Mouse (Mus musculus): ENCODE measurements around the gene Ascc3.
A peak's percentile ranks its signal among the peaks of the same experiment; 100 is the strongest.

Ascc3 gene

DNA sequence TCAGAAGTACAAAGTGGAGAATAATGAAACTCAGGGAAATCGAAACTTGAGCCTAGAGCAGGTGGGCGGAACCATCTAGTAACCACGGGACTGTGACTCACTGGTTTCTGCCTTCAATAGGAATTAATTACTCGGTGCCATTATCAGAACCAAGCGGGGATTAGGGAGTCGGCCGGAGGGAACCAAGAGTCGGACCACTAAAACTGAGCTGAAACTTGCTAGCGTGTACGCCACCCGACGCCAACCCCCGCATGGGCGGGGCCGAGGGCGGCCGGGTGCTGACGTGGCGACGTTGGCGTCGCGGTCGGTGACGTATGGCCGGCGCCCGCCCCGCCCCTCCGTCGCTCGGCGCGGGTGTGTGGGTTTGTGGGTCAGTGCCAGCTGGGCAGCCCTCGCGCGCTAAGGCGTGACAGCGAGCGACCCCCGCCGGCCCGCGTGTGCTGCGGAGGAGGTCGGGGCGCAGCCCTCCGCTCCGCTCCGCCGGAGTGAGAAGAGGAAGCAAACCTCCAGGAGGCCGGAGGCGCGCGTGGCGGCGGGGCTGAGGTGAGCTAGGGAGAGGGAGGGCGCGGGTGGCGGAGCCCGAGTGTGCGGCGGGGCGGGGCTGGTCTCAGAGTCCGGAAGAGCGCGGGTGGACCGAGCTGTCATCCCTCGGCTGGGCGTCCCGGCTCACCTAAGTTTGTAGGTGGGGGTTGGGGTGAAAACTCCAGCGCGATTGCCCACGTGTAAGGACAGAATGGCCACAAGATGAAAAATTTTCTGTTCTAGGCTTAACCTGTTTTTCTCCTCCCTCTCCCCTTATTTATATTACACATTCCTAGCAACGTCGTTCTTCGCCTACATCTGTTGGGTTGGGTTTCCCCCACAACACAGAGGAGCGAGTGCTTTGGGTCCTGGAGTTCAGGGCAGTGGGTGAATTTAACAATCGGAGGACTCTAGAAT, at the start of gene Ascc3:
Gene Ascc3 (plus strand): TSS at position 315 of the 939 bp plus-strand sequence.
- peak; percentile 89 for DNase-seq

DNA sequence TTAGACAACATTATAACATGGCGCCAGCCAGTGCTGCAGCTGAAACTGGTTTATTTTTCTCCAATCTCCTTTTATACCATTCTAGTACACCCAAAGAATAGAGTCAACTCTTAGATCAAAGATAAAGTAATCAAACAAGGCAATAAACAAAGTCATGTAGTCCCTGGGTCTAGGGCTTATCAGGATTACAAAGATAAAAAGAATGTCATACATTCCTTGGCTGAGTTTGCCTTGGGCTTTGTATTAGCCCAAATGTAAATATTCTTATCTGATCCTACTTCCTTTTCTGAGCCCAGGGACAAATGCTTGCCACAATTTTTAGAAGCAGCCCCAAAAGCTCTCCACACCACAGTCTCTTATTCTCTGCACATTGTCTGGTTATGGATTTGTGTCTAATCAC, 7.7 kb upstream of the Ascc3 start:
- DNase-seq, result no peak

DNA sequence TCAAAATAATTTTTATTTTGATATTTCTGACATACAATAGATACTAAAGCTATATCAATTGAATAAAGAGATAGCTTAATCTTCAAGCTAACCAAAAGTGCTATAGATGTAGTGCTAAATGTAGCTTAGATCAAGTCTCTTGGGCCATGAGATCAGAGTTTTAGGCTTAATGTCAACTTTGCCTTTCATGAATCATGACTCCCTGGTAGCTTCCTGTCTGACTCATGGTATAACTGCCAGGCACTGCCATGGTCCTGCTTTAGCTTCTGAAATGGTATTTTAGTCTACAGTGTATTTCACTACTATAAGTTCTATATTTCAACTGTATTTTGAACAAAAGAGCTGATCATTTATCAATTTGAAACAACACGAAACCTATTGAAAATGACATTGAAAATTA, 5.9 kb upstream of the Ascc3 start:
- DNase-seq, result no peak

DNA sequence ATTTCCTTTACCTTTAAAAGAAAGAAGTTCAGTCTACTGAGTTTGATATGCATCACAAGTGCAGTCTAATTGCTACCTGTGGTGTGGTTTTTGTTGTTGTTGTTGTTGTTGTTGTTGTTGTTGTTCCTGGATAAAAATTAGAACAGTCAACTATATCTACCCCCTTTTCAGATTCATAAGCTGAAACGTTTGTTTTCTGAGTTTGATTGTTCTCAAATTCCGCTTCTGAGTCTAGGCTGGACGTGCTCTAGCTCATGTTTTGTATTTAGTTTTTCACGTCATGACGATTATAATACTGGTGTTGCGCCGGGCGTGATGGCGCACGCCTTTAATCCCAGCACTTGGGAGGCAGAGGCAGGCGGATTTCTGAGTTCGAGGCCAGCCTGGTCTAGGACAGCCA, 902 bp downstream of the Ascc3 start:
- DNase-seq, result peak; percentile 12

DNA sequence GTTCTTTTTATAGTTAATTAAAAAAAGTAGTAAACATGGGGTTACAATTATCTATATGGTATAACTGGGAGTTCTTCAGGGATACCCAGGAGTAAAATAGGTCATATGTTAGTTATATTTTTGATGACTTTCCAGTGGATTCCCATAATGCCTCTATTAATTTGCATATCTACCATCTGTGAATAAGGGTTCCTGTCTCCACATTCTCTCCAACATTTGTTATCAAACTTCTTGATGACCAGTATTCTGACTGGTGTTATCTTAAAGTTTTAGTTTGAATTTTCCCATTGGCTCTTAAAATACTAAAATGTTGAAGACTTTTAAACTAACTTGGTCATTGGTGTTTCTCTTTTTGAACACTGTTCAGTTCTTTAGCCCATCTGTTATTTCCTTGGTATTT, 2.9 kb downstream of the Ascc3 start:
- DNase-seq, result no peak

DNA sequence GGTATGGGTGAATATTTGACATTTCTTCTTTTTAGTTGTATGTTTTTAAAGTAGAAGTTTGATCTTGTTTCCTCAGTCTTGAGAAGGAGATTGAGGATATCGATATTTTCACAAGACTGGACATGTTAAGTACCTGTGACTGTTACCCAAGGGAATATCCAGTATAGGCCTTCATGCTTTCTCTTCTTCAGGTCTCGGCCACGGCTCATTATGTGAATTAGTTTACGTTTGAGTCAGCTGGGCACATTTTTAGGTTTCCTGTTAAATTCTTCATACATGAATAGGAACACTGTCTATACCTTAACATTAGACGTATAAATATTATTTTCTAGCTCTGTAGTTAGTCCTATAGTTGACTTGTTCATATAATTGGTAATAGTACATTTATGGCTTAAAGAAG, 12.4 kb downstream of the Ascc3 start:
- DNase-seq, result no peak

DNA sequence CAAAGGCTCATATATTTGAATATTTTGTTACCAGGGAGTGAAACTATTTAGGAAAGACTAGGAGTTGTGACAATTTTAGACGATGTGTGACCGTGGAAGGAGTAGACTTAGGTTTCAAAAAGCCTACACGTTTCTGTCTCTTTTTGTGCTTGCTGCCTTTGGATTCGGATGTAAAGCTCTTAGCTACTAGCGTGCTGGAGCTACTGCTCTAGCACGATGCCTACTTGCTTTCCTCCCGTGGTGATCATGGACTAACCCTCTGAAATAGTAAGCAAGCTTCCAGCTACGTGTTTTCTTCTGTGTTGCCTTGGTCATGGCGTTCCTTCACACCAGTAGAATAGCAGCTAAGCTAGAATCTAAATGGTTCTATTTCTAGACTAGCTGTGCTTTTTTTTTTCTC, 21.4 kb downstream of the Ascc3 start:
- DNase-seq, result no peak

DNA sequence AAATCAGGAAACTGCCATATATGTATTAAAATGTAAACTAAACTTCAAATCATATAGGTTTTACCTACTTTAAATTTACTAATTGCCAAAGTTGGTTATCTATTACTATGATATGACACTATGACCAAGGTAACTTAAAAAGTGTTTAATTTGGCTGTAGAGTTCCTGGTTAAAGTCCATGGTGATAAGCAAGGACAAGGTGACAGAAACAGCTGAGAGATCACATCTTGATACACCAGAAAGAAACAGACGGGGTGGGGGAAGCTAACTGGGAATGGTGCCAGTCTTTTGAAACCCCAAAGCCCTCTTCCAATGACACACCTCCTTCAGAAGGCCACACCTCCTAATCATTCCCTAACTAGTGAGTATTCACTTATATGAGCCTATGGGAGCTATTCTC, 33.4 kb downstream of the Ascc3 start:
- no peak for DNase-seq

DNA sequence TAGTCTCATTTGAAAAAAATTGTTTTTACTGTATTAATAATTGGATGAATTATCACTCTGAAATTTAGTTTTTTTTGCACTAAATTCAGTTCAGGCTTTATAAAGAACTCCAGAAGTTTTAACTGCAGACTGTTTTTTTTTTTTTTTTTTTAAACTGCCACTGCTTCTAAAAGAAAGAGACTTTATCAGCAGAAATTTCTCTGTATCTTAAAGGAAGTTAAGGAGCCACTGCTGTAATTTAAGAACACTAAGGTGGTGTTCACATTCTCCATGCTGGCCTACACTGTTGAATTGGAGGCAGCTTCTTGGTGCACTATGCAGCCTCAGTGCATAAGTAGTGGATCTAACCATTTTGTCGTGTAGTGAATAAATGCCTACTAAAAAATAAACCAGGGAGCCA, 47.1 kb downstream of the Ascc3 start:
- no peak for DNase-seq

DNA sequence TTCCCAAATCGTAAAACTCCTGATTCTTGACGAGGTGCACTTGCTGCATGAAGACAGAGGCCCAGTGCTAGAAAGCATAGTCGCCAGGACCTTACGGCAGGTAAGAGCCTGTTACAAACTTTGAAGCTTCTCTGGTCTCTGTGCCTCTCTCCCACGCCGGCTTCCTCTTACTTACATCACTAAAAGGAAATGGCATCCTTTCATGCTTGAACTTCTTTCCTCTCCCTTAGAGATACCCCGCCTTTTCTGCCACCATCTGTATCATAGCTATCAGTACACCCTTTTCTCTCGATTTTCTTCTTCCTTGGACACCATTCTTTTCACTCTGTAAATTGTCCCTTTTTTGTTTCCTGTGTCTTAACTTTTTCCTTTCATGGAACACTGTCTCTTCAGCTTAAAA, 58.1 kb downstream of the Ascc3 start:
- no peak for DNase-seq

DNA sequence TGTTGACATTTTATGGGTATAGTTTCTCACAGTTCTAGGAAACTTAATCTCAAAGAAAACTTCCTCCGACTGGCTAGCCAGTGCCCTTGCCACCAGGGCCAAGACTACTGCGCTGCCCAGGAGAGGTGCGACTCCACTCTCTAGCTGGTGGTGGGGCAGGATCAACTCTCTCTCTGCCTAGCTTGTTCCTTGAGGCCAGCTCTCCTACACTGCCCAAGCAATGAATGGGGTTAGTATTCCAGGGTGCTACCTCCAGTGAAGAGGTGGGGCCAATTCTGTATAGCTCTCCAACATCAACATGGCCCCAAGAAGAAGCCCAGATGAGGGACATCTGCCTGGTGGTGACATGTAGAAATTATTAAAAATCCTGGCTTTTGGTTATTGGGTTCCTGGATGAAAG, 61.1 kb downstream of the Ascc3 start:
- no peak for DNase-seq

DNA sequence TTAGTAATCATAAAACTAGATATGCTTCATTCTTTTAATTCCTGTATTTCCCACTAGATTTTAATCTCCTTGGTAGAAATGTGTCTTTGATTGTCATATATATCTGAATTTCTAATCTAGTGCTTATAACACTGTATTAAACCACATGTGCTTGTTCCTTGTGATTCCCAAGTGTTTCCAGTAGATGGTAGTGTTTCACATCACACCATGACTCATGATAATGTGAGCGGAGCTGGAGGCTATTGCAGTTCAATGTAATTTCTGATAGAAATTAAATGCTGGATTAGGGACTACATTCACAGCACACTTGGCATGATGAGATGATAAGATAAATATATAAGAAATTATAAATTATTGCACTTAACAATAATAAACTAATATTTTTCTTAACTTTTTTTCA, 64.9 kb downstream of the Ascc3 start:
- no peak for DNase-seq

DNA sequence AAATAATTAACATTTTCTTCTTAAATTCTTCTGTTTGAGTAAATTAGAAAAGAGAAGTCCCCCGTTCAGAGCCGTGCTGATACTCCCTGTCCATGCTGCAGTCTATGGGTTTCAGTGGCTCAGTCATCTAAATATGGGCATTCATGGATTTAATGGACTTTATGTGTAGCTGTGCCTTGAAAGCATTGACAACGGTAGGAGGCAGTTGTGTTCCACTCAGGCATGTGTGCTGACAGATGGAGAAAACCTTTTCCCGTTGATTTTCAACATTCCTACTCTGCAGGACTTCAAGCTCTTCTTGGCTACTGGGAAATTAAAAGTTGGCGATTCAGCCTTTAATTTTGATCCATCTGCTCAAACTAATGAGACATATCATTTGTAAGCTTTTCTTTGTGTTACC, 79.0 kb downstream of the Ascc3 start:
- peak; percentile 69 for DNase-seq

DNA sequence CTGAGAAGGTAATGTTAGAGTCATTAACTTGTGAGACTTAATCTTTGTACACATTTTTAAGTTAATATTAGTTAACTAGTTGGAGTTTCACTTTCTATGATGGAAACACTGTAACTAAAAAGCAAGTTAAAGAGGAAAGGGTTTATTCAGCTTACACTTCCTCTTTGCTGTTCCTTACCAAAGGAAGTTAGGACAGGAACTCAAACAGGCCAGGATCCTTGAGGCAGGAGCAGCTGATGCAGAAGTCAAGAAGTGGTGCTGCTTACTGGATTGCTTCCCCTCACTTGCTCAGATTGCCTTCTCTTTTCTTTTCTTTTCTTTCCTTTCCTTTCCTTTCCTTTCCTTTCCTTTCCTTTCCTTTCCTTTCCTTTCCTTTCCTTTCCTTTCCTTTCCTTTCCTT, 97.9 kb downstream of the Ascc3 start:
- DNase-seq, result no peak

DNA sequence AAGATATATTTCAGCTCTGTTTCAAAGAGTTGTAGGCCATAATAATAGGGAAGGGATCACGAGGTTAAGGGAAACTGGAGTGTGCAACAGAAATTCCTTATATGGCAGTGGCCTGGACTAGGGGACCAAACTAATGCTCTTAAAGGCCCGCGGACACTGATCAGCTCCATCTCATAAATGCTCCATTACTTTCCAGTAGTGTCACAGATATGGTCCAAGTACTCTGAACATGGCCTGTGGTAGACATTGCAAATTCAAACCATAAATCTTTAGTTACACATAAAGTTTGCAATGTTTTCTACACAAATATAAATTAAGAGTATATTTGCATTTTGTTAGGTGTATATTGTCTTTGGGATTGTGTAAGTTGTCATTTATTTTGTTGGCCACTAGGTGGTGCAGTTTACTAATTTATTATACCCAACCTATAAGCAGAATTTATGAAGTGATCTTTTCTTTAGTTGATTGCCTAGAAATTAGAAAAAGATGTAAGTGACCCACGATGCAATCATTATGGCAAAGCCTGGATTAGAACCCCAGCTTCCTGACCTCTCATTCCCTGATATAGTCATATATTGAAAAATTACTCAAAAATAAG, 106.5 kb downstream of the Ascc3 start:
- no peak for DNase-seq

DNA sequence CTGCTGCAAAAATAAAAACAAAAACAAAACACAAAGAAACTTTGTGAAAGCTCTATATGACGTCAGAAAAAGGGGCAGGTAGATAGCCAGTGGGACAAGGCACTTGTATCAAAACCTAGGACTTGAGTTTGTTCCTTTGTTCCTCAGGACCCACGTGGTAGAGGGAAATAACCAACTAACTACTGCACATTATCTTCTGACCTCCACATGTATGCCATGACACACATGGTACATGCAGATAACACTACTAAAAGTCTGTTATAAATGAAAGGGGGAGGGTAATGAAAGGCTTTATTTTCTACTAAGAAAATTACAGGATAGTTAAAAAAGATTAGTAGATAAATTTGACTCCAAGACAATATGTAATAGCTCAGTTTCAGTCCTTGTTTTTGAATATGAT, 109.3 kb downstream of the Ascc3 start:
- no peak for DNase-seq

DNA sequence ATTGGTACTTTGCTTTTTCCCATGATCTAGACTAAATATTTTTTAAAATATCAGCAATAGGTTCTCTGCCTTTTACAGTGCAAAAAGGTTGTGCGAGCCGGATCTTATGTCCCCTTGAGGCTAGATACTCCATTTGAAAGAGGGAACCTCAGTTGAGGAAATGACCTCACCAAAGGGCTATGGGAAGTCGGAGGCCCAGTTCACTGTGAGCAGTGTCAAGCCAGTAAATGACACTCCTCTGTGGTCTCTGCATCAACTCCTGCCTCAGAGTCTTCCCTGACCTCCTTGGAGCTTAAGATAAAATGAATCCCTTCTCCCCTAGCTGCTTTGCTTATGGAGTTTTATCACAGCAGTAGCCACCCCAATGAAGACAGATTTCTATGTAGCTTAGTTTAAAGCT, 109.9 kb downstream of the Ascc3 start:
- DNase-seq, result no peak

DNA sequence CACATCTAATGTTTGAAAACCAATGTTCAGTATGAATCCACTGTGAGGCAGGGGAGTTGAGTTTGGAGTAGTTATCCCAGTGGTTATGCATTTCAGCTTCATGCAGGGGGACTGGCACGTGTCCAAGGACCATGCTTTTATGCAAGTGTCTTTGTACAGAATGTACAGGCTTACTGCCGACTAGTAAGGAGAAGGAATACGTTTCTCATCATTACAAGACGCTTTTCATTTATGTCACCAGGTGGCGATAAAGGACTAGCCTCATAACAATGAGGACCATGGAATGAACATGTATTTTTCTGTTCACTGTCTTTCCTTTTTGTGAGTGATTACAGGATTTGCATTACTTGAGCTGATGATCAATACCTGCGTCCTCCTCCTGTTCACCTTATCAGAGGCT, 111.7 kb downstream of the Ascc3 start:
- peak; percentile 12 for DNase-seq

DNA sequence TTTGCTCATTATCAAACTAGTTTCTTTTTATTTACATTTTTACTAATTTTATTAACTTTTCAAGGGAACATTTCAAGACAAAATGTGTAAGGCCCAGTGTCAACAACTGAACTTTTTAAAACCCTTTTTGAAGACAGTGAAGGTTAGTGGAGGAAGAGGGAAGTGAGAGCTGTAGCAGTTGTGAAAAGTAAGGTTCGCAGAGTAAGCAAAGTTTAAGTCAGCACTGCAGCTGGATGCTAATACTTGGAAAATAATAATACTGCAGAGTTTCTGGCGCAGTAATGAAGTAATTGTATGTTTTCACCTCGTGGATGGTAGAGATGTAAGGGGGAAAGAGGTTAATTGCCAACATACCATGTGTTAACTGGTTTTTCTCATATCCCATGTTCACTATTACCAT, 112.4 kb downstream of the Ascc3 start:
- DNase-seq, result no peak

DNA sequence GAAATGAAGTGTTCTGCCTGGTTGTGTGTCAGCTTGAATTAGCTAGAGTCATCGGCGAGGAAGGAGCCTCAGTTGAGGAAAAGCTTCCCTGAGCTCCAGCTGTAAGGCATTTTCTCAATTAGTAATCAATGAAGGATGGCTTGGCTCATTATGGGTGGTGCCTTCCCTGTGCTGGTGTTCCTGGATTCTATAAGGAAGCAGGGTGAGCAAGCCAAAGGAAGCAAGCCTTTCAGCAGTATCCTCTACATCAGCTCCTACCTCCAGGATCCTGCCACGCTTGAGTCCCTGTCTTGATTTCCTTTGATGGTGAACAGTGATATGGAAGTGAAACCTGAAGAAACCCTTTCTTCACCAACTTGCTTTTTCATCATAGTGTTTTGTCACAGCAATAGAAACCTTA, 118.8 kb downstream of the Ascc3 start:
- no peak for DNase-seq

DNA sequence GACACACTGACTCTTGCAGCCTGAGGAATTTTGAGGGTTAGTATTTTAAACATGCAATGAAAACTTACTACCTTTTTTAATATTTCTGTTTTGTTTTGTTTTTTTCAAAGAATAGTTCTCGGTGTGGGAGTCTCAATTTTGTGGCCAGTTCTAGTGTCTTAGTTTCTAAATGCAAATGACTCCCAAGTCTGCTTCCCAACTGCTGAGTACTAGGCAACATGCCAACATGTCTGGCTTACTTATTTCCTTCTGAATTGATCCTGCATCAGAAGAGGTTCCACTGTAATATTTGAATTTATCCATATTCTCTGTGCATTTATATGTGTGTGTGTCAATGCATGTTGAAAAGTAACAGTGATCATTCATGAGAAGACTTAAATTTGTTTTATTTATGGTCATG, 119.3 kb downstream of the Ascc3 start:
- no peak for DNase-seq

DNA sequence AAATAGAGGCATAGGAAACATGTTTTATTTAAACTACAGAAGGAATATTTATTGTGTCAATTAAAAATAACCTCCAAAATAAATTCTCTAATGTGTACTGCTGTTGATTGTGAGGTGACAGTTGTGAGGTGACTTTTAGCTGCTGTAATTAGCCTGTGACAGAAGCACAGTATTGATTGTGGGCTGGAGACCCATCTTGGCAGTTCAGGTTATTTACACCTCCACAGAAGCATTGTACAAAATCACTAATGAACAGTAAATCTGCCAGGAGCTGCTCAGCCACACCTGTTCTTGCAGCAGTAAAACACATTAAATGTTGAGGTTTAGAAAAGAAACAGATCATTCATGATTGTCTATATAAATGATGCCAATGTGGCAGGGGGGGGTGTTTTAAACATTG, 141.0 kb downstream of the Ascc3 start:
- no peak for DNase-seq

DNA sequence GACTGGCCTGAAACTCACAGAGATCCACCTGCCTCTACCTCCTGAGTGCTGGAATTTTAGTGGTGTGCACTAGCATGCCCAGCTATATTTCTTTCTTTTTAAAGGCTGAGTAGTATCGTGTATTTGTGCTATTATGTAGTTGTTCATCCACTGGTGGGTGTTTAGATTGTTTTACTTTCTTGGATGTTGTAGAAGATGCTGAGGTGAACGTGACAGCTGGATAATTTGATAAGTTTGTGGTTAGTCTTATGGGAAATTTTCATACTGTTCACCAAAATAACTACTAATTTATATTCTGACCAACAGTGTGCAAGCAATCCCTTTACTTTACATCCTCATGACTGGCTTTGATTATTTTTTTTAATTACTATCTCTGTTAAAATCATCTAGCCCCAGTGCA, 169.6 kb downstream of the Ascc3 start:
- no peak for DNase-seq

DNA sequence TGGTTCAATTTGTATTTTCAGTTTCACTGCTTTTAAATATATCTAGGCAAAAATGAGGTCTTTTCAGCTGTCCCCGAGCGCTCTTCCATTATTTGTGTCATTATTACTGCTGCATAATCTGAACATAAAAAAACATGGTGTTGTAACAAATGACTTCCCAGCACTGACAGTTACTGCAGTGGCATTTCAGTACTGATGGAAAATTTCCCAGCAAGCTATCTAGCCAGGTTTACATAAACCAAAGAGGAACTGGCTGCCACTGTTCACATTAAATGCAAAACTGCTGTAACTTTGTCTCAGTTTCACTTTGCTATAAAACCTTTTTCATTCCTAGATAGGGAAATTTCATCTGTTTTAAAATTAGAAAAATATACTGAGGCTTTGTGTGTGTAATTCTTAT, 170.5 kb downstream of the Ascc3 start:
- DNase-seq, result no peak
